Mouse (Mus musculus) adrenal gland, postnatal 0 days (tissue): ENCODE measurements around the gene Col24a1. TPM values are rescaled to one million over a fixed set of nuclear protein-coding genes. Genes with fewer than 3 reads are reported as not detected.

Experiments
- polyA plus RNA-seq: library from polyadenylated mRNA; unstranded; fragments of >200 nt; fragmentation: Nextera tagmentation; extraction: Ambion mirVana; gene quantifications from 2 replicates; pipeline ENCODE4 v1.2.1, GENCODE M21; 2015

Gene Col24a1
- 0.47 and 0.75 TPM in 2 replicates for polyA plus RNA-seq

DNA sequence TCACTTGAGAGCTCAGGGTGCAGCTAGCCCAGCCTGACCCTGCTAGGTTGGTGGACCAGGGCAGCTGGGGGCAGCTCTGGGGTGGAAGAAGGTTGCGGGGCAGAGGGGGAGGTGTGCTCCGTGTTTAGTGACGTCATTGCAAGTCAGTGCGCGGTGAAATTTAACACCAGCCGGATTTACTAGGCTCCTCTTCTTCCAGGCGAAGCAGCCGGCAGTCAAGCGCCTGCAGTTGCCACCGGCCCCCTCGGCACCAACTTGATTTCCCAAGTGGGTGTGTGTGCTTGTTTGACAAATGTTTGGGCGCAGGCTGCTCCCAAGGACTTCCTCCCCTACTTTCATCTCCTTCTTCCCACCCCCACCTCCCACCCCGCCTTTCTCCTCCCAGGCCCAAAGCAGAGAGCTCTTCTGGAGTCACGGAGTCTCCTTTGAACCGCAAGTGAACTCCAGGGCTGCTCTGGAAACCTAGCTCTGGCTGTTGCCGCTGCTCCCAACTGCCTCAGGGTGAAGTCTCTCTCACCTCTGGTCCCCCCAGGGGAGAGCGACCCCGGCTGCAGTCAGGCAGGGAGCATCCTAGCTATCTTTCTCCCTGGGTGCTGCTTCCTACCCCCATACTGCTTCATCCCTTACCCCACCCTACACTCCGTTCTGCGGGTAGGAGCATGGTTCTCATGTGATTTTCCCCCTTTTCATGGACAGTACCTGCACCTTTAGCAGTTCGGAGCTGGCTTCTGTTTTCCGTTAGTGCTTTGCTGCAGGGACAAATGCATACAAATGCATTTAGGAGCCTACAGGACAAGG is at the start of gene Col24a1:
Col24a1 (plus strand) TSS at position 136 of the 798 bp plus-strand sequence.

DNA sequence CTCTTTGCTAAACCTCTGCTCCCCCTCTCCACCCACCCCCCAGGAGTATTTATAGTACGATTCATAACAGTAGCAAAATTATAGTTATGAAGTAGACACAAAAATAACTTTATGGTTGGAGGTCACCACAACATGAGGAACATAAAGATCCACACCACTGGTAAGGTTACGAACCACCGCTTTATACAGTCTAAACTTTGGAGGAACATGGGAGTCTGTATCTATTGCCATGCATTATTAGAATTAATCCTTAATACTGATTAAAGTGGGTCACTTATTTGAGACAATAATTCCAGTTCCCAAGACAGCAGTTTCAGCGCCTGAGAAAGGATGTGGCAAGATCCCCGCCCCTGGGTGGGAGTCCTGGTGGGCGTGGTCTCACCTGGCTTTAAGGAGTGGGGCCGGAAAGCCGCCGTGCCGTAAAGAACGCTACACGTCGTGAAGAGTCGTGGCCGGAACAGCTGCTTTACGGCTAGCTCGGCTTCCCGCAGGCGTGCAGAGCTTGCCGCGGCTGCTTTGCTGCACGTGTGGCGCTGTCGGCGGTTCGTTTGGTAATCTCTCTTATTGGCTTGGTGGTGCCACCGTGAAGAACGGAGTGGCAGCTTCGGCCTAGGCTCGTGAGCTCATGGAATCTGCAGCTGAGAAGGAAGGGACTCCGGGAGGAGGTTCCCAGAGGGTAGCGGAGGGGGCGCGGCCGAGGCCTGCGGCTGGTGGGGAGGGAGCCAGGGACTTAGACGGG is 283.6 kb downstream of the Col24a1 start, which contains the start of gene Znhit6:
Znhit6 (plus strand) TSS at position 463 of the 739 bp plus-strand sequence.

Other genes starting within 250 kb of the Col24a1 start
- 0.06 TPM in 2 replicates for gene Clca2, start 193.0 kb upstream of the Col24a1 start, polyA plus RNA-seq
- gene Odf2l, start 173.9 kb upstream of the Col24a1 start, polyA plus RNA-seq = 8.0 and 13.3 TPM in 2 replicates